Mouse (Mus musculus): ENCODE measurements around the gene Bckdha. TPM values are rescaled to one million over a fixed set of nuclear protein-coding genes. Genes with fewer than 3 reads are reported as not detected.

Gene Bckdha
- total RNA-seq, 4 experiments from 2014 or later = 302 to 362 (median 329) TPM

GRCm38 (mm10) chr7:25645074-25645473 is 13.7 kb downstream of the Bckdha start:
- DNase-seq (ENCODE audit: low spot score) = no peak

- DNase-seq (ENCODE audit: low spot score) = no peak
Observed at GRCm38 (mm10) chr7:25644631-25645030, 14.2 kb downstream of the Bckdha start.

- DNase-seq (ENCODE audit: low spot score) = no peak
Observed at GRCm38 (mm10) chr7:25644136-25644535, 14.6 kb downstream of the Bckdha start.

GRCm38 (mm10) chr7:25639754-25640153 is 19.0 kb downstream of the Bckdha start:
- no peak for DNase-seq (ENCODE audit: low spot score)

GRCm38 (mm10) chr7:25637099-25637498 is 21.7 kb downstream of the Bckdha start:
- no peak for DNase-seq (ENCODE audit: low spot score)

- DNase-seq (ENCODE audit: low spot score) = no peak
Observed at GRCm38 (mm10) chr7:25636373-25636772, 22.4 kb downstream of the Bckdha start.

- DNase-seq (ENCODE audit: low spot score) = no peak
Observed at GRCm38 (mm10) chr7:25632679-25633078, 26.1 kb downstream of the Bckdha start.

GRCm38 (mm10) chr7:25628323-25628620 is 30.5 kb downstream of the Bckdha start:
- DNase-seq (ENCODE audit: low spot score) = no peak

GRCm38 (mm10) chr7:25627431-25628322 is 31.1 kb downstream of the Bckdha start:
- DNase-seq (ENCODE audit: low spot score) = peak; percentile 53

GRCm38 (mm10) chr7:25626509-25627430 is 32.0 kb downstream of the Bckdha start, which contains the start of gene B3gnt8:
Gene B3gnt8, plus strand, starts transcription at chr7:25626654.
- peak; percentile 84 for DNase-seq (ENCODE audit: low spot score)

GRCm38 (mm10) chr7:25625594-25626250 is 33.1 kb downstream of the Bckdha start:
- no peak for DNase-seq (ENCODE audit: low spot score)

GRCm38 (mm10) chr7:25624851-25625250 is 33.9 kb downstream of the Bckdha start:
- DNase-seq (ENCODE audit: low spot score) = peak; percentile 44

GRCm38 (mm10) chr7:25623857-25624370 is 34.9 kb downstream of the Bckdha start:
- DNase-seq (ENCODE audit: low spot score) = no peak

- no peak for DNase-seq (ENCODE audit: low spot score)
Observed at GRCm38 (mm10) chr7:25620751-25621150, 38.0 kb downstream of the Bckdha start.

GRCm38 (mm10) chr7:25620101-25620500 is 38.7 kb downstream of the Bckdha start:
- no peak for DNase-seq (ENCODE audit: low spot score)

GRCm38 (mm10) chr7:25619722-25619991 is 39.1 kb downstream of the Bckdha start:
- DNase-seq (ENCODE audit: low spot score) = no peak

GRCm38 (mm10) chr7:25618865-25619721 is 39.7 kb downstream of the Bckdha start, which contains the start of gene Dmac2:
Gene Dmac2, plus strand, starts transcription at chr7:25619414.
- DNase-seq (ENCODE audit: low spot score) = peak; percentile 93

- no peak for DNase-seq (ENCODE audit: low spot score)
Observed at GRCm38 (mm10) chr7:25617376-25618160, 41.2 kb downstream of the Bckdha start.

- no peak for DNase-seq (ENCODE audit: low spot score)
Observed at GRCm38 (mm10) chr7:25615706-25616011, 43.1 kb downstream of the Bckdha start, which contains the start of gene Erich4. Gene Erich4, minus strand, starts transcription at chr7:25615892.
